ENCODE assay signal across 25 mouse cellular contexts in the genomic region with DNA sequence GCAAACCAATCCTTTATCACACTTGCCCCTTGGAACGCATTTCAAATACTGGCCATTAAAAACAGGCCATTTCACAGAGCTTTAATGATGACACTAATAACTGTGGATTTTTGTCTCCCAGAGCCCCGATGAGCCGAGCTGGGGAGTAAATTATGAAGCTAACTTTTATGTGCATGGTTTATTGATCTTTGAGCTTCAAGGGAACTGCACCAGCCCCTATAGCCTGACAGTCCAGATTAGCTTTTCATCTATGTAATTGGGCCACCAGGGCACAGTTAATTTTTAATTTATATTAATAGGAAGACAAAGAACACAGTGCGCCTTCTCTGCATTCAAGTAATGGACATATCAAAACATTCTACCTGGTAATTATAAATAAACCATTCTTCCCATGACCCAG.
DNase-seq lines count a peak whose midpoint lies in the region; ATAC-seq and TF ChIP-seq lines count a peak whose summit lies in the region.
"Had no signal": no experiment of that assay in that cellular context is flagged by ENCODE, and none has a peak within 500 bp of the region (broad histone marks: within the 10 kb centered on the region; RNA-seq: fewer than 3 reads in every experiment).

No protein-coding gene starts in this region.

- peaks cover 10% of the 10 kb centered on the region for H3K4me1 ChIP-seq in midbrain, embryonic 13.5 days (replicated peaks)
- no peaks in the 10 kb centered on the region for H3K4me1 ChIP-seq in midbrain, embryonic 11.5 days (ENCODE audit: control insufficient read depth, insufficient read depth, low read length)
- H3K4me1 ChIP-seq in midbrain, embryonic 15.5 days, result peaks cover 18% of the 10 kb centered on the region
- H3K4me1 ChIP-seq: embryonic facial prominence, embryonic 12.5 days had no signal

- no peaks in the 10 kb centered on the region for H3K9me3 ChIP-seq in midbrain, embryonic 13.5 days
- H3K9me3 ChIP-seq in midbrain, embryonic 11.5 days (ENCODE audit: control insufficient read depth, low read length), result no peaks in the 10 kb centered on the region; the same call in 1 of the 2 replicates
- H3K9me3 ChIP-seq in midbrain, embryonic 15.5 days, result no peaks in the 10 kb centered on the region
- H3K9me3 ChIP-seq: embryonic facial prominence, embryonic 12.5 days; embryonic facial prominence, embryonic 15.5 days; hindbrain, embryonic 12.5 days; hindbrain, embryonic 15.5 days had no signal

- no peak overlapping the region for H3K4me3 ChIP-seq in midbrain, embryonic 13.5 days (replicated peaks)
- H3K4me3 ChIP-seq in midbrain, embryonic 11.5 days (ENCODE audit: low read depth, low read length), result no peak overlapping the region
- H3K4me3 ChIP-seq in midbrain, embryonic 15.5 days, result no peak overlapping the region
- H3K4me3 ChIP-seq: embryonic facial prominence, embryonic 12.5 days; embryonic facial prominence, embryonic 15.5 days; gastrocnemius, adult 2 months; hindbrain, embryonic 12.5 days; hindbrain, embryonic 15.5 days had no signal

- H3K27ac ChIP-seq in midbrain, embryonic 13.5 days, result 0 out of 2 replicates have a peak overlapping the region, but pooled peaks have one; percentile 11
- H3K27ac ChIP-seq in midbrain, embryonic 11.5 days (ENCODE audit: low read depth, low read length), result no peak overlapping the region
- H3K27ac ChIP-seq in midbrain, embryonic 15.5 days, result 0 out of 2 replicates have a peak overlapping the region, but pooled peaks have one; percentile 35
- H3K27ac ChIP-seq: embryonic facial prominence, embryonic 12.5 days; embryonic facial prominence, embryonic 15.5 days; gastrocnemius, adult 2 months; hindbrain, embryonic 12.5 days; hindbrain, embryonic 15.5 days had no signal

- TF ChIP-seq CTCF in brain, embryonic 14.5 days (IDR thresholded peaks at IDR 0.05; ENCODE audit: borderline replicate concordance, extremely low read depth, insufficient read depth, insufficient read length), result no peak

- peak; percentile 32; the same call in 1 of the 2 replicates for ATAC-seq in midbrain, embryonic 13.5 days
- ATAC-seq in midbrain, embryonic 11.5 days (ENCODE audit: low FRiP score), result no peak
- peak; percentile 37 for ATAC-seq in midbrain, embryonic 15.5 days (replicated peaks)
- no peak for ATAC-seq in activated CD4-positive, CD25-positive, alpha-beta regulatory T cell, adult 4 months
- ATAC-seq: forebrain, embryonic 14.5 days; forebrain, postnatal 0 days; Patski had no signal

- no peaks in the 10 kb centered on the region for H3K36me3 ChIP-seq in midbrain, embryonic 13.5 days
- no peaks in the 10 kb centered on the region for H3K36me3 ChIP-seq in midbrain, embryonic 11.5 days (ENCODE audit: control insufficient read depth, insufficient read depth, low read length)
- no peaks in the 10 kb centered on the region for H3K36me3 ChIP-seq in midbrain, embryonic 15.5 days (replicated peaks)
- H3K36me3 ChIP-seq: embryonic facial prominence, embryonic 15.5 days; G1E; hindbrain, embryonic 12.5 days; hindbrain, embryonic 15.5 days had no signal

- WGBS in midbrain, embryonic 13.5 days, result 61% methylated on average over 4 of the region's 4 CpGs
- WGBS in midbrain, embryonic 11.5 days, result 89% methylated on average over 4 of the region's 4 CpGs
- WGBS in midbrain, embryonic 15.5 days, result 48% methylated on average over 4 of the region's 4 CpGs

- no peaks in the 10 kb centered on the region for H3K27me3 ChIP-seq in midbrain, embryonic 13.5 days
- H3K27me3 ChIP-seq in midbrain, embryonic 11.5 days (ENCODE audit: control insufficient read depth, insufficient read depth, low read length), result no peaks in the 10 kb centered on the region
- no peaks in the 10 kb centered on the region for H3K27me3 ChIP-seq in midbrain, embryonic 15.5 days (replicated peaks)
- H3K27me3 ChIP-seq: CH12.LX; embryonic facial prominence, embryonic 12.5 days; embryonic facial prominence, embryonic 15.5 days; hindbrain, embryonic 12.5 days; hindbrain, embryonic 15.5 days; Patski had no signal

- no peak for TF ChIP-seq POLR2A in brain, embryonic 14.5 days (IDR thresholded peaks at IDR 0.05; ENCODE audit: borderline replicate concordance, extremely low read depth, insufficient read depth, insufficient read length, poor library complexity, severe bottlenecking)

- H3K9ac ChIP-seq in midbrain, embryonic 13.5 days (replicated peaks), result no peak overlapping the region
- H3K9ac ChIP-seq in midbrain, embryonic 11.5 days (ENCODE audit: low read length), result no peak overlapping the region
- no peak overlapping the region for H3K9ac ChIP-seq in midbrain, embryonic 15.5 days
- H3K9ac ChIP-seq: embryonic facial prominence, embryonic 12.5 days; embryonic facial prominence, embryonic 15.5 days; forebrain, postnatal 0 days; hindbrain, embryonic 12.5 days; hindbrain, embryonic 15.5 days had no signal

- H3K4me2 ChIP-seq in midbrain, embryonic 13.5 days (replicated peaks), result no peak overlapping the region
- H3K4me2 ChIP-seq in midbrain, embryonic 11.5 days, result no peak overlapping the region
- H3K4me2 ChIP-seq in midbrain, embryonic 15.5 days, result no peak overlapping the region
- H3K4me2 ChIP-seq: embryonic facial prominence, embryonic 12.5 days; embryonic facial prominence, embryonic 15.5 days; heart, embryonic 11.5 days; hindbrain, embryonic 12.5 days; hindbrain, embryonic 15.5 days had no signal

- DNase-seq in midbrain, embryonic 11.5 days (ENCODE audit: low spot score, missing footprints), result no peak
- DNase-seq in brain, embryonic 14.5 days (ENCODE audit: low read depth), result peak; percentile 17
- DNase-seq in spleen, postnatal 36 days (ENCODE audit: low spot score in 2 of 2), result no peak
- DNase-seq: adrenal gland, adult 8-10 months; adrenal gland, postnatal 25 days; B cell, adult 2 months; cerebellum, adult 18-20 months; cerebellum, adult 9-10 months; cerebellum, postnatal 14 days; forebrain, postnatal 0 days; gastrocnemius, adult 2 months; gastrocnemius, postnatal 14 days; heart, adult 11 months had no signal

Comparison
In these comparisons a context has a peak if more than half of its experiments do, and no peak if none do; other contexts are left out.
1. ATAC-seq: peak in midbrain, embryonic 13.5 days (single experiment) and midbrain, embryonic 15.5 days (single experiment); none in midbrain, embryonic 11.5 days (single experiment) and activated CD4-positive, CD25-positive, alpha-beta regulatory T cell, adult 4 months (single experiment).